Mouse (Mus musculus): ENCODE data around the gene Olfr1265. TPM values are rescaled to one million over a fixed set of nuclear protein-coding genes. Genes with fewer than 3 reads are reported as not detected.

Olfr1265 gene
- not detected in 2 replicates for polyA plus RNA-seq (2012; rRNA removed)

- no peak for DNase-seq
- Histone ChIP-seq H3K4me3 (replicated peaks; ENCODE audit: extremely low read depth, low read depth, low read length) (no peak within 1 kb of the TSS), H3K4me1 (ENCODE audit: control insufficient read depth, insufficient read depth, low read length) (no peaks in the 10 kb centered on the region)
- TF ChIP-seq POLR2A (IDR thresholded peaks at IDR 0.05; ENCODE audit: borderline replicate concordance, extremely low read depth, low read depth, low read length) (no peak), CTCF (IDR thresholded peaks at IDR 0.05; ENCODE audit: insufficient read depth, low read length) (no peak)
Observed at GRCm38 (mm10) chr2:90035037-90035436, at the start of gene Olfr1265. Olfr1265 (plus strand) TSS chr2:90035337.

GRCm38 (mm10) chr2:89990921-89991320 lies 44.2 kb upstream of the Olfr1265 start, which contains the start of gene Olfr1261:
Olfr1261 (plus strand) TSS chr2:89991221.
- no peak for DNase-seq
- Histone ChIP-seq H3K4me3 (replicated peaks; ENCODE audit: extremely low read depth, low read depth, low read length) (no peak within 1 kb of the TSS), H3K4me1 (ENCODE audit: control insufficient read depth, insufficient read depth, low read length) (no peaks in the 10 kb centered on the region)
- TF ChIP-seq POLR2A (IDR thresholded peaks at IDR 0.05; ENCODE audit: borderline replicate concordance, extremely low read depth, low read depth, low read length) (no peak), CTCF (IDR thresholded peaks at IDR 0.05; ENCODE audit: insufficient read depth, low read length) (no peak)

DNA sequence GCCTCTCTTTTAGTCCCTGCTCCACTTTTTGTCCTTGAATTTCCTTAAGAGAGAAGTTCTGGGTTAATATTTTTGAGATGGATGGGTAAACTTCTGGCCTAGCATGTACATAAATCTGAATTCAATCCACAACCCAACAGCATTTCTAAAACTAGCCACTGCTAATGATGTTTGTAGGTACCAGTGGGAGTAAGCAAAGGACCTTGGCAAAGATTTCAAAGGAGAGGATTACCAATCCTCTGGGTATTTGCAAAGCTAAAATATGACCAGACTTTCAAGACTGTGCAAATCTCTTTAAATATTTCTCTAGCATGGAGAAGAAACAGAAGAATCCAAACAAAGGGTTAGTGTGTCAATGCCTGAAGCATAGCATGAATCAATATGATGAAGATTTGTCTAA lies 35.3 kb upstream of the Olfr1265 start, which contains the start of gene Olfr1262:
Gene Olfr1262, plus strand, starts transcription at position 301 of the 400 bp plus-strand sequence.
- Histone ChIP-seq H3K4me1 (ENCODE audit: control insufficient read depth, insufficient read depth, low read length) (no peaks in the 10 kb centered on the region), H3K4me3 (replicated peaks; ENCODE audit: extremely low read depth, low read depth, low read length) (no peak within 1 kb of the TSS)
- no peak for DNase-seq
- TF ChIP-seq POLR2A (IDR thresholded peaks at IDR 0.05; ENCODE audit: borderline replicate concordance, extremely low read depth, low read depth, low read length) (no peak), CTCF (IDR thresholded peaks at IDR 0.05; ENCODE audit: insufficient read depth, low read length) (no peak)

- H3K4me1 ChIP-seq (ENCODE audit: control insufficient read depth, insufficient read depth, low read length): no peaks in the 10 kb centered on the region
- DNase-seq: no peak
- WGBS: 72% methylated on average over 2 of the region's 2 CpGs
- TF ChIP-seq POLR2A (IDR thresholded peaks at IDR 0.05; ENCODE audit: borderline replicate concordance, extremely low read depth, low read depth, low read length) (no peak), CTCF (IDR thresholded peaks at IDR 0.05; ENCODE audit: insufficient read depth, low read length) (no peak)
- no peak within 1 kb of the TSS for H3K4me3 ChIP-seq (replicated peaks; ENCODE audit: extremely low read depth, low read depth, low read length)
Observed at GRCm38 (mm10) chr2:90011831-90012230, 23.3 kb upstream of the Olfr1265 start, which contains the start of gene Olfr1263. Olfr1263 (plus strand) TSS chr2:90012131.

GRCm38 (mm10) chr2:90025477-90025876 lies 9.7 kb upstream of the Olfr1265 start, which contains the start of gene Olfr1264:
Olfr1264 (minus strand) TSS chr2:90025577.
- 79% methylated on average over 2 of the region's 2 CpGs for WGBS

GRCm38 (mm10) chr2:90063494-90063893 lies 28.4 kb downstream of the Olfr1265 start, which contains the start of gene Olfr140:
Olfr140 (minus strand) TSS chr2:90063594.
- no peaks in the 10 kb centered on the region for H3K4me1 ChIP-seq (ENCODE audit: control insufficient read depth, insufficient read depth, low read length)
- DNase-seq: no peak
- TF ChIP-seq CTCF (IDR thresholded peaks at IDR 0.05; ENCODE audit: insufficient read depth, low read length): no peak
- no peak for TF ChIP-seq POLR2A (IDR thresholded peaks at IDR 0.05; ENCODE audit: borderline replicate concordance, extremely low read depth, low read depth, low read length)
- no peak within 1 kb of the TSS for H3K4me3 ChIP-seq (replicated peaks; ENCODE audit: extremely low read depth, low read depth, low read length)

More at GRCm38 (mm10) chr2:90025477-90025876, 9.7 kb upstream of the Olfr1265 start, which contains the start of gene Olfr1264:
- Histone ChIP-seq H3K4me3 (replicated peaks; ENCODE audit: extremely low read depth, low read depth, low read length) (no peak within 1 kb of the TSS), H3K4me1 (ENCODE audit: control insufficient read depth, insufficient read depth, low read length) (no peaks in the 10 kb centered on the region)
- TF ChIP-seq POLR2A (IDR thresholded peaks at IDR 0.05; ENCODE audit: borderline replicate concordance, extremely low read depth, low read depth, low read length) (no peak), CTCF (IDR thresholded peaks at IDR 0.05; ENCODE audit: insufficient read depth, low read length) (no peak)
- no peak for DNase-seq

- DNase-seq: no peak
- WGBS: 68% methylated on average over 2 of the region's 2 CpGs
- H3K4me3 ChIP-seq (replicated peaks; ENCODE audit: extremely low read depth, low read depth, low read length): no peak overlapping the region
- H3K4me1 ChIP-seq (ENCODE audit: control insufficient read depth, insufficient read depth, low read length): no peaks in the 10 kb centered on the region
- TF ChIP-seq CTCF (IDR thresholded peaks at IDR 0.05; ENCODE audit: insufficient read depth, low read length) (no peak), POLR2A (IDR thresholded peaks at IDR 0.05; ENCODE audit: borderline replicate concordance, extremely low read depth, low read depth, low read length) (no peak)
Observed at GRCm38 (mm10) chr2:90070065-90070464, 34.9 kb downstream of the Olfr1265 start.

Other genes with a start within 250 kb of the Olfr1265 start
- gene Olfr1254, start 241.7 kb upstream of the Olfr1265 start, polyA plus RNA-seq (2012; rRNA removed): not detected in 2 replicates
- not detected in 2 replicates for gene Olfr1255, start 223.3 kb upstream of the Olfr1265 start, polyA plus RNA-seq (2012; rRNA removed)
- gene Olfr1256, start 193.8 kb upstream of the Olfr1265 start, polyA plus RNA-seq (2012; rRNA removed): not detected in 2 replicates
- not detected in 2 replicates for gene Olfr48, start 187.1 kb upstream of the Olfr1265 start, polyA plus RNA-seq (2012; rRNA removed)
- gene Olfr1257, start 156.9 kb upstream of the Olfr1265 start, polyA plus RNA-seq (2012; rRNA removed): not detected in 2 replicates
- not detected in 2 replicates for gene Olfr1258, start 108.0 kb upstream of the Olfr1265 start, polyA plus RNA-seq (2012; rRNA removed)
- gene Olfr1259, start 86.7 kb upstream of the Olfr1265 start, polyA plus RNA-seq (2012; rRNA removed): not detected in 2 replicates
- not detected in 2 replicates for gene Olfr1260, start 61.0 kb upstream of the Olfr1265 start, polyA plus RNA-seq (2012; rRNA removed)
- gene Olfr1261, start 44.1 kb upstream of the Olfr1265 start, polyA plus RNA-seq (2012; rRNA removed): not detected in 2 replicates
- gene Olfr1262, start 35.2 kb upstream of the Olfr1265 start, polyA plus RNA-seq (2012; rRNA removed): not detected in 2 replicates
- gene Olfr1263, start 23.2 kb upstream of the Olfr1265 start, polyA plus RNA-seq (2012; rRNA removed): not detected in 2 replicates
- gene Olfr1264, start 9.8 kb upstream of the Olfr1265 start, polyA plus RNA-seq (2012; rRNA removed): not detected in 2 replicates
- gene Olfr140, start 28.3 kb downstream of the Olfr1265 start, polyA plus RNA-seq (2012; rRNA removed): not detected in 2 replicates
- gene Olfr1269, start 86.1 kb downstream of the Olfr1265 start, polyA plus RNA-seq (2012; rRNA removed): not detected in 2 replicates
- gene Olfr32, start 107.0 kb downstream of the Olfr1265 start, polyA plus RNA-seq (2012; rRNA removed): not detected in 2 replicates
- not detected in 2 replicates for gene Olfr1270, start 117.8 kb downstream of the Olfr1265 start, polyA plus RNA-seq (2012; rRNA removed)
- not detected in 2 replicates for gene Olfr1506, start 189.2 kb downstream of the Olfr1265 start, polyA plus RNA-seq (2012; rRNA removed)
- not detected in 2 replicates for gene Olfr142, start 222.3 kb downstream of the Olfr1265 start, polyA plus RNA-seq (2012; rRNA removed)
- gene Olfr1271, start 235.7 kb downstream of the Olfr1265 start, polyA plus RNA-seq (2012; rRNA removed): not detected in 2 replicates

All from lung, adult 2 months (tissue).